Mouse (Mus musculus): Measurements from ENCODE around the gene Slc29a2.

- no peak for TF ChIP-seq POLR2A (IDR thresholded peaks at IDR 0.05; ENCODE audit: borderline replicate concordance, extremely low read depth, low read depth, low read length)
- TF ChIP-seq CTCF (IDR thresholded peaks at IDR 0.05; ENCODE audit: insufficient read depth, low read length) = no peak
Measured at GRCm38 (mm10) chr19:5032686-5033085, 9.0 kb downstream of the Slc29a2 start.
